Mouse (Mus musculus) kidney, postnatal 10 days (tissue): ENCODE data around the gene Fbp2.
"Not testable (repeated sequence)": the region's sequence is repeated elsewhere in the genome, so short reads cannot be mapped to it uniquely, and the experiment has no call there.

Source experiments
- DNase-seq: peaks from one replicate; pipeline ENCODE4 v3.0.0; 2021; ENCODE audit warnings: mixed read lengths

Gene Fbp2

GRCm38 (mm10) chr13:62862875-62863274 is 4.7 kb upstream of the Fbp2 start:
- no peak for DNase-seq

GRCm38 (mm10) chr13:62860068-62860467 is 1.8 kb upstream of the Fbp2 start:
- DNase-seq: no peak

- not testable (repeated sequence) for DNase-seq
Measured at GRCm38 (mm10) chr13:62859251-62859650, 1.0 kb upstream of the Fbp2 start.

GRCm38 (mm10) chr13:62856850-62857249 is 1.4 kb downstream of the Fbp2 start:
- DNase-seq: no peak

- peak; percentile 87 for DNase-seq
Measured at GRCm38 (mm10) chr13:62856305-62856675, 1.9 kb downstream of the Fbp2 start.

- no peak for DNase-seq
Measured at GRCm38 (mm10) chr13:62855396-62856304, 2.6 kb downstream of the Fbp2 start.

- DNase-seq: peak; percentile 89
Measured at GRCm38 (mm10) chr13:62854666-62855065, 3.6 kb downstream of the Fbp2 start.

- no peak for DNase-seq
Measured at GRCm38 (mm10) chr13:62833341-62833740, 24.9 kb downstream of the Fbp2 start.

- DNase-seq: no peak
Measured at GRCm38 (mm10) chr13:62832239-62832638, 26.0 kb downstream of the Fbp2 start.

- DNase-seq: not testable (repeated sequence)
Measured at GRCm38 (mm10) chr13:62815705-62816104, 42.5 kb downstream of the Fbp2 start.

- peak; percentile 11 for DNase-seq
Measured at GRCm38 (mm10) chr13:62812713-62813112, 45.5 kb downstream of the Fbp2 start.

- DNase-seq: not testable (repeated sequence)
Measured at GRCm38 (mm10) chr13:62807981-62808380, 50.2 kb downstream of the Fbp2 start.
